Mouse (Mus musculus): ENCODE data around the gene Pmpcb.

GRCm38 (mm10) chr5:21714447-21714846, 22.5 kb upstream of the Pmpcb start:
- TF ChIP-seq GATA1 (IDR thresholded peaks at IDR 0.05; ENCODE audit: low read length) (no peak), TAL1 (IDR thresholded peaks at IDR 0.05; ENCODE audit: low read length) (no peak)

Data from erythroblast, embryonic 14.5 days (primary cell).